Mouse (Mus musculus): ENCODE measurements at regions not wholly inside any gene's neighbourhood (a gene's known extent, or its start where the extent isn't known, plus 50 kb on each side); places are given as distances from the start of the nearest gene placed in this dataset.

DNA sequence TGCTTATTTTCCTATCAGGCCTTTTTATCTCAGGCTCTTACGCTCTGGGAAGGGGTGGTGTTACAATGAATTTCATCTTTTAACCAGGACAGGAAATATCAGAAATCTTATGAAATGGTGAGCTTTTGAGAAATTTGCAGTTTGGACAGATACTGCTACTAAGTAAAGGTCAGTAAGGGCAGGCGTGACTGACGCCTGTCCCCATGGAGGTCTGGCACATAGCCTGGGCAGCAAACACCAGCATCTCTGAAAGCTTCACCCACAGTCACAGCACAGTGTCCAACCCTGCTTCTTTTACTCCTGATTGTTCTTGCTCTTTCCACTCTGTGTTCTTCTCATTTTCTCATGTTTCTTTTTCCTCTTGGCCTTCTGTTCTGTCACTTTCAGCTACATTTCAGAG is 304.8 kb downstream of the Cetn3 start:
- TF ChIP-seq CTCF (IDR thresholded peaks at IDR 0.05) (no peak), POLR2A (IDR thresholded peaks at IDR 0.05; ENCODE audit: insufficient read depth, low read depth, low read length) (no peak)

Data from heart, adult 2 months (tissue).